Mouse (Mus musculus): ENCODE measurements around the gene Gm42420.
A peak's percentile ranks its signal among the peaks of the same experiment; 100 is the strongest.

The Gm42420 gene

DNA sequence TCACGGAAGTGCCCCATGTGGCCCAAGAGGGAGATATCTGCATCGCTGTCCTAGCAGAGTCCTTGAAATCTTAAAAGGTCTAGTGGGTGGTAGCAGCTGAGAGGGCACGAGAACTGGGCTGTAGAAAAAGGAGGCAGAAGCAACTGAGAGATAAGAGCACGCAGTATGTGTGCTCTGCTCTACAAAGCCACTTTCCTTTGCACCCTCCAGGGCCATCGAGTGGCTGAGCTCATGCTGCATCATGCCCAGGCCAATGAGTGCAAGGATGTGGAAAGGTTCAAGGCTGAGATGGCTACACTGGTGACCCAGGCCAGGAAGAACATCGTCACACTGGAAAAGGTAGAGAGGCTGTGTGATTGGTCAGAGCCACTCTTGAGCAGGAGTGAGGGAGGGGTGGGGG lies at the start of gene Gm42420:
Gene Gm42420 (plus strand): TSS at position 237 of the 400 bp plus-strand sequence.
- no peak for DNase-seq (ENCODE audit: low spot score in 2 of 2)

- DNase-seq (ENCODE audit: low spot score in 2 of 2) = no peak
Observed at GRCm38 (mm10) chr6:39536621-39537020, 48.9 kb upstream of the Gm42420 start.

- DNase-seq (ENCODE audit: low spot score in 2 of 2) = no peak
Observed at GRCm38 (mm10) chr6:39537276-39537675, 48.3 kb upstream of the Gm42420 start.

DNA sequence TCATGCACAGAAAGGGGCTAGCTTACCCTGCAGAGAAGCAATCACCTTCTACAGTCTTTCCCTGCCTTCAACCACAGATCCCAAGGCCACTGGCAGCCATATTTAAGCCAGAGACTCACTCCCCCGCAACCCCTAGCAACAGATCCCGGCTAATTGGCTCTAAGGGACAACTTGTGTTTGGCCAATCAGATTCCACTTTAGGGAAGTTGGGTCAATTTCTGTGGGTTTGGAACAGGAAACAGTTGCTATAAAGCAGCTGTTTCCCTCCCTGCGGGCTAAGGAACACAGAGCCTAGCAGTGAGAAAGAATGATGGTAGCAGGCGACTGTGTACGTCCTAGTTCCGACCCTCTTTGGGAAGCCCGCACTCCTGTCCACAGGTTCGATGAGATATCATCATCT lies 47.3 kb upstream of the Gm42420 start:
- no peak for DNase-seq (ENCODE audit: low spot score in 2 of 2)

DNA sequence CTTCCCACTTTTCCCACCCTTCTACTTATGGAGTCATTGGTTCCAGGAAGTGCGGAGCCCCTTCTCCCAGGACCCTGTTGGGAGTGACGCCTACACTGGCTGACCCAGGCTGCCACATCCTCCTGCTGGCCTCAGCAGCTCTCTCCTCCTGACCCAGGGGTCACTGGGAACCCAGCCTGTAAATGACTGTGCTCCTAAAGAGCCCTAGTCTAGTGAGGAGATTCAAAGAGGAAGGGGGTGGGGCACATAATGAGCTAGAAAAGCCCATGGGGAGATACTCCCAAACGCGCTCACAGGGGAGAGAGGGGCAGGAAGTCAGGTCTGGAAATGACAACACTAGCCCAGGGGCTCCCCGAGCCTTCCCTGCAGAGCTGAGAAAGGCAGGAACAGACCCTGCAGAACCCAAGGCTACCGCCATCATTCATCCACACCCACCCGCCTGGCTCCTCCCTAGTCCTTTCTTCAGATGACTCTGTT lies 45.8 kb upstream of the Gm42420 start:
- DNase-seq (ENCODE audit: low spot score in 2 of 2) = peak in 1 of 2 experiments; percentile 32

DNA sequence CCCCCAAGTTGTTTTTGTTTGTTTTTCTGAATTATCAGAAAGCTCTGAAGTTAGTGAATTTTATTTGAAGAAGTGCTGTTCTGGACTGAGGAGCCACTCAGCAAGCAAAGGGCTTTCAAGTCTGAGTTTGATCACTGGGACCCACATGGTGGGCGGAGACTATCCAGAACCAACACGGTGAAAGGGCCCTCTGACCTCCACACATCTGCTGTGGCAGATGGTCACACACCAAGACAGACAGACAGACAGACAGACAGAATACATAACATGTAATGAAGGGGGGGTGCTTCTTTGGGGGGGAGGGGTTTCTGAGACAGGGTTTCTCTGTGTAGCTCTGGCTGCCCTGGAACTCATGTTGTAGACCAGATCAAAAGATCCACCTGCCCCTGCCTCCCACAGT lies 45.0 kb upstream of the Gm42420 start:
- DNase-seq (ENCODE audit: low spot score in 2 of 2) = no peak

DNA sequence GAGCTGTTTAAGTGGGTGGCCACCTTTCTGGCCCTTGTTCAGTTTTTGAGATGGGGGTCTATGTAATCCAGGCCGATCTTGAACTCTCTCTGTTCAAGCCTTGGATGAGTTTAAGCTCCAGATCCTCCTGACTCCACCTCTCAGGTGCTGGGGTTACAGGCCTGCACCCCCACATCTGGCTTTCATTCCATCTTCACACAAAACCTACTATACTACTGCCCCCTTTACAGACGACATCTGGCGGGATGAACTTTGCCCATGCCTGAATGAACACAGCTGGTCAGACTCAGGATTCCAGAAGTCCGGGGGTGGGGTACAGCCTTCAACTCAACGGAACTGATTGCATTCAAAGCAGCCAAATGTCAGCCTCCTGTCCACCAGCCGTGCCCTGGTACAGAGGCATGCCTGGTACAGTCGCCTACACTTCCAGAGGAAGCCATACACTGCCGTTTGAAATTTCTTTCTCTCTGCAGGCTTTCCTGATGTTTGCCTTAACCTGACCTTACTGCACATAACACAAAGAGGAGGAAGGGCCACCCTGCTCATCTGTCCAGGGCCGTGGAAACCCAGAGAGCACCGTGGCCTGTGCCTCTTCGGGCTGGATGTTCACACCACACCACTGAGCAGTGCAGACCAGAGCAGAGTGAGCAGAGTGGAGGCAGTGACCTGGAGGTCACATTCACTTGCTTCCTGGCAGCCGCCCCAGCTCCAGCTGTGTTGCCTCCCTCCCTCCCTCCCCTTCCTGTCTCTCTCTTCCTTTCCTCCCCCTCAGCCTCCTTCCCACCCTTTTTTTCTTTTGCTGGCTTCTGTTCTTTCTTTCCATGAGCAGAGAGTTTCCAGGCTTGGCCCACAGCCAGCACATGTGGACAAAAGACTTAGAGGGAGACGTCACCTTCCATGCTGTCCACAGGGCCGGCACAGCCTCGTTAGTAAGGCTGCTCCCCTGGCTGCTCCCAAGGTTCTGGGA lies 42.6 kb upstream of the Gm42420 start:
- no peak for DNase-seq (ENCODE audit: low spot score in 2 of 2)

DNA sequence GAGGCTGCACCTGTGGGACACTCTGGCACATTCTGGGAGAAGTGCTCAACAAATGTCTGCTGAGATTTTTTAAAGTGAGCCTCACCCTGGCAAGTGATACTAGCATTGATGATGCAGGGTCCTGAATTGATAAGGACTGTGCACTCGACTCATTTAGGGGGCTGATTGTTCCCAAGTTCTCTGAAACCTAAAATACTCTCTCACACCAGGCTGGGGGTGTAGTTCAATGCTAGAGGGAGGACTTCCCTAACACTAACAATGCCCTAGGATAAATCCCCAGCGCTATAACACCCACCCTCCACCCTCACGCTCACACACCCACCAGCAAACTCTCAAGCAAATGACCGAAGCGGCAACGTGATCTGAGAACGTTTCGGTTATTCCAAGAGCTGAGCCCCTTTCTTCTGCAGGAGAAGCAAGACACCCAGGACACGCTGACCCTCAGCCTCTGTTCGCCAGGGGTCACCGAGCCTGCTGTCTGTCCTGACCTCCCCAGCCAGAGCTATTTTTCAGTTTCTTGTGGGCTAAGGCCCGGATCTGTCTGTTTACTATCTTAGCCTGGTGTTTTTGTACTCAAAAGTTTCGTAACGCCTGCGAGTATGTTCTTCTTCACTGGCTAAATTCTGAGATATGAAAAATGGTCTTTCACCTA lies 41.7 kb upstream of the Gm42420 start:
- no peak for DNase-seq (ENCODE audit: low spot score in 2 of 2)

GRCm38 (mm10) chr6:39545474-39545873 lies 40.1 kb upstream of the Gm42420 start:
- no peak for DNase-seq (ENCODE audit: low spot score in 2 of 2)

DNA sequence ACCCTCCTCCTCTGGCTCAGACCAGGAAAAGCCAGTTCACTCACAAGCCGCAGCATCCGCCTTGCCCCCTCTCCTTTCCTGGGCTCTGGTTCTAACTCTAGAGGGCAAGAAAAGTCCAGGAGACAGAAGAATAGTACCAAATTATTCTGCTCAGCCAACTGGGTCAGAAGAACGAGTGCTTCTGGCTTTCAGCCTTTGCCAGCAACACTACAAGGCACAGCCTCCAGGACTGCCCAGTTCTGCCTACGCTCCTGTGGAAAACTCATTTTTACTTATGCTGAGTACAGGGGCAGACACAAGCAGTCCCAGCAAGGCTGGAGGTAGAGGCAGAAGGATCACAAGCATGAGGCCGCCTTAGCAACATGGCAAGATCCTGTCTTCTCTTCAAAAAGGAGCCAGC lies 37.5 kb upstream of the Gm42420 start:
- DNase-seq (ENCODE audit: low spot score in 2 of 2) = no peak

- DNase-seq (ENCODE audit: low spot score in 2 of 2) = no peak
Observed at GRCm38 (mm10) chr6:39551981-39552636, 33.4 kb upstream of the Gm42420 start.

DNA sequence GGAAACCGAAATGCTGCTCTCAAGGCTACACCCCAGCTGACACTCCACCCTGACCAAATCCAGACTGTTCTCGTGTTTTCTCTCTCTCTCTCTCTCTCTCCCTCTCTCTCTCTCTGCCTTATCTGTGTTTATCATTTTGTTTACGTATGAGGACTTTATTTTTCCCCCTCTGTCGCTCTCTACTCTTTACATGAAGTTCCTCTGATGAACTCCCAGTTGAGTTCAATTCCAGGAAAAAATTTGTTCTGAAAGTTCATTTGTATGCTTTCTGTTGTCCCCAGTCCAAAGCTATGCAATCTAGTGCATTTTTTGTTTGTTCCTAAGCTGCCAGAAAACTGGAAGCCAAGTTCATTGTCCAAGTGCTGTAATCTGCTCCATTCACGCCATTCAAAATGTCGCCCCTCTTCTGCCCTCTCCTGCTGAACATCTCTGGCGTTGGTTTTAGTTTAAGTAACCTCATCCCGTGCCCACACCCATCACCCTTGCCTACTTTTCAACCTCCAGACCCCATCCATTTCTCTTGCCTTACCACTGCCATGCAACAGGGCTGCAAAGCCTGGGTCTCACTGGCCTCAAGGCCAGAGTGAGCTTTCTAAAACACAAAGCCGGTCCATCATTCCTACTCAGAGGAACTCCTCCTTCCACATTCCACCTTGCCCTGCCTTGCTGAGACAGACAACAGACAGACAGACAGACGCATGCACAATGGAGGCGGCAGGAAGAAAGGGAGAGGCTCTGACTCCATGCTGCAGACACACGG lies 30.5 kb upstream of the Gm42420 start:
- DNase-seq (ENCODE audit: low spot score in 2 of 2) = no peak

GRCm38 (mm10) chr6:39555648-39555945 lies 30.0 kb upstream of the Gm42420 start:
- DNase-seq (ENCODE audit: low spot score in 2 of 2) = no peak

DNA sequence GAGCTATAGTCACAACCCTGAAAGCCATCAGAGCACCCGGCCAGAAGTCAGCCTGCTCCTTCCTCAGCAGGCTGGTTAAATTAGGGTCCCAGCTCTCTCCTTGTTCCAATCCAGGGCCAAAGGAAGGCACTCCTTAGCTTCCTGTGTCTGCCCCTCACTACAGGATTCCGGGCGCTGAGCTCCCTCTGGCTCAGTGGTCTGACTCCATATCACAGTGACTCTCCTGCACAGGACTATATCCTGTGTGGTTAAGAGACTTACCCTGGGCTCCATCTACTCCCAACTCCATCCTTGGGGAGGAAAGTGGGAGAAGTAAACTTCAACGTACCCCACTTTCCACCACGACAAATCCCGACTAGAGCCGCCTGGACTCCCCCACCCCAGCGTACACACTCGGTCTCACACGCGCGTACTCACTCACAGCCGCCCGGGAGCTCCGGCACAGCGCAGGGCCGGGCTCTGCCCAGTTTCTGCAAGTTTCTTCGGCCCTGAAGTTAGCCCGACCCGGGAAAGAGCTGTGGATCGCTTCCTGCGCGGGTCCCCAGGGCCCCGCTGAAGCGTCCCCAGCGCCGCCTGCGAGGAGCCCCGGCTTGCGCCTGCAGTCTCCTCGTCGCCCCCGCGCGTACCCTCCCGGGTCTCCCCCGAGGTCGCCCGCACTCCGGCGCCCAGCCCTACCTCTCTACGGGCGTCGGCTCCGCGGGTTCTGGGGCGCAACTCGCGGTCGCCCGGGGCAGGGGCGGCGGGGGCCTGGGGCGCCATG lies 28.5 kb upstream of the Gm42420 start:
- peak in 1 of 2 experiments; percentile 22 for DNase-seq (ENCODE audit: low spot score in 2 of 2)

GRCm38 (mm10) chr6:39557723-39558261 lies 27.8 kb upstream of the Gm42420 start, which contains the start of gene Dennd2a:
Gene Dennd2a (minus strand): TSS chr6:39557867.
- DNase-seq (ENCODE audit: low spot score in 2 of 2) = peak in 1 of 2 experiments; percentile 38

DNA sequence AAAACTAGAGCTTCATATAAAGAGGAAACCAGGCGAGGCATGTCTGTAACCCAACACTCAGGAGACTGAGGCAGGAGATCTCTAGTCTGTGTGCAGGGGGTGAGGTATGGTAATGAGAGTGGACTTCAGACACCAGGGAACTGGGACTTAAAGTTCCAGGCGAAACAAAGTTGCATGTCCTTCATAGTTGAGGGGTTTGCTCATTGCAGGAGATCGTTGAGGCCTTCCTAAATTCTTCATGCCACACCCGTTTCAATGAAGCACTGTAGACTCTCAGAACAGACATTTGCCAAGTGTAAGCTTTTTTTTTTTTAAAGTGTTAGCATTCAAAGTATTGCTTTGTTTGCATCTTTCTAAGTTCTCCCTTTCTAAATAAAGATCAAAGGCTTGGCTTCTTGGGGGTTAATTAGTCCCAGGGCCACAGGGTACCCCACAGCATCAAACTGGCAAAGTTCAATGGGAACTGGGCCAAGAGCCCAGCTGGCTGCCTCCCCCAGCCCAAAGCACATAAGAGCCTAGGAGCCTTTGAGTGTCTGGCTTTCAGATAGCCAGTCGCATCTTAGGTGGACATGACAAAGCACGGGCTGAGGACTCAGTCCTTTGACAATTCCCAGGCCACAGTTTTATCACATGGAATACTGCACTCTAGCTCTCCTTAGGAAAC lies 26.1 kb upstream of the Gm42420 start:
- DNase-seq (ENCODE audit: low spot score in 2 of 2) = no peak

- DNase-seq (ENCODE audit: low spot score in 2 of 2) = peak; percentile 52 to 75
Observed at GRCm38 (mm10) chr6:39562166-39563015, 23.2 kb upstream of the Gm42420 start.

GRCm38 (mm10) chr6:39567528-39567927 lies 18.0 kb upstream of the Gm42420 start:
- no peak for DNase-seq (ENCODE audit: low spot score in 2 of 2)

GRCm38 (mm10) chr6:39570426-39570825 lies 15.1 kb upstream of the Gm42420 start:
- no peak for DNase-seq (ENCODE audit: low spot score in 2 of 2)

Data from spleen, postnatal 10 days (tissue).